Mouse (Mus musculus) ovary, postnatal 36 days (tissue): ENCODE data around the gene Wdr74.

Experiments used
- DNase-seq: peaks from one replicate; pipeline ENCODE4 v3.0.0; 2022; ENCODE audit warnings: low spot score, mixed read lengths

Wdr74 gene

DNA sequence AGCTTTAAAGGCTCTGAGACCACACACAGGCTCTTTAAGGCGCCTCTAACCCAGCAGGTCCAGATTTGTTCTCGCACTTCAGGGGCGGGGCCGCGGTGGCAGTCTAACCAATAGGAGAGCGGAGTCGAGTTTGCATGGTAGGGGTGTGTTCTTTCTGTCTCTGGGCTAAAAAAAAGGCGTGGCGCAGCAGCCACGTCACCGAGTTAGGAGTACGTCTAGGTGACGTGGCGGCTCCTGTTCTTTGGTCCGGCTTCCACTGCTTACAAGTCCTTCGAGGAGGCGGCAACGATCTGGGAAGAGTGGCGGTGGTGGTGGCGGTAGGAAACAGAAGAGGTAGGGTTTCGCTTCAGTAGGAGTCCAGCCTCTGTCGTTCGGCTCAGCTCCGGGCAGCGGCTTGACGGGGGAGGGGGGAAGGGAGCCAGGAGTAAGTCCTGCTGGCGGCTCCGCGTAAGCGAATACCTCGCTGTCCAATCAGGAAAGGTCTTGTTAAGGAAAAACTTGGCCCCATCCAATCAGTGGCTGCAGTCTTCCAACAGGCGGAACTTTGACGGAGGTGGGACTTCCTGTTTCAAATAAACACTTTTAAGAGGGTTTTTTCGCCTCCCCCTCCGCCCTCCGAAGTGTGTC, 5.7 kb downstream of the Wdr74 start, which contains the start of gene Stx5a:
TSS of gene Stx5a (plus strand) at position 171 of the 627 bp plus-strand sequence.
- peak; percentile 93 for DNase-seq

DNA sequence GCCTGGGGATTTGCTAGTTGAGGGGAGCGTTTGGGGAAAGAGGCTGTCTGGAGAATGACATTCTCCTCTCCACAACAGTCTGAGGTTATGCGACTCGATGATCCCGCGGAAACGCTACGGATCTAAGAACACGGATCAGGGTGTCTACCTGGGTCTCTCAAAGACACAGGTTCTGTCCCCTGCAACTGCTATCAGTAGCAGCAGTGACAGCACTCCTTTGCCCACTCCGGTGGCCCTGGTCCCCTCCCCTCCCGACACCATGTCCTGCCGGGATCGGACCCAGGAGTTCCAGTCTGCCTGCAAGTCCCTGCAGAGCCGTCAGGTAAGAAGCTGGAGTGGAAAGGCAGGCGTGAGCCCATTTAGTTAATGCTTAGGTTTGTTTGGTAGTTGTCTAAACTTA, 6.5 kb downstream of the Wdr74 start:
- DNase-seq: no peak

DNA sequence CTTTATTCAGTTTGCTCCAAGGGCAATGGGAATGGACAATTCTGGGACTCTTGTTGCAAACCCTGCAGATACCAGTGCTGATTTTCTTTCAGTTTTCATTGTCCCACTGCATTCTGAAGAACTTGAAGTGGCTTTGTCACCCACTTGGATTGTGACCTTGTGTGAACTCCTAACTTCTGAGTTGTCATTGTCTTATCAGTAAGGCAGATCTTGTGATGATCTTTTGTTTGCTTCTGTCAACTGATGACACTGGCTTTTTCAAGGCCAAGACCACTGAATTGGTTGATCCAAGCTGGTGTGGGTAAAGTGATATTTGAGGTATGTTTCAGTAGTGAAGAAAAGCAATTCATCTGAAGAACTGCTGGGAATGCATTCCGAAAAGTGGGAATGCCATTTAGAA, 9.8 kb downstream of the Wdr74 start:
- no peak for DNase-seq

DNA sequence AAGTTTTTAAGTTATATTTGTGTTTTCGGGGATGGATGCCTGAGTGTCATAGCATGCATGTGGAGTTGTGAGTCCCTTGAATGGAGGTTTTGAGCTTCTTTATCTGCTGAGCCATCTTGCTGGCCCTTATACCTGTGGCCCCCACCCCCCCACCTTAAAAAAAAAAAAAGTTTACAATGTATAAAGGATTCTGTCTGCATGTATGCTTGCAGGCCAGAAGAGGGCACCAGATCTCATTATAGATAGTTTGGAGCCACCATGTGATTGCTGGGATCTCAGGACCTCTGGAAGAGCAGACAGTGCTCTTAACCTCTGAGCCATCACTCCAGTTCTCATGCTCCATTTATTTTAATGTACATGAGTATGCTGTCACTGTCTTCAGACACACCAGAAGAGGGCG, 11.7 kb downstream of the Wdr74 start:
- no peak for DNase-seq

DNA sequence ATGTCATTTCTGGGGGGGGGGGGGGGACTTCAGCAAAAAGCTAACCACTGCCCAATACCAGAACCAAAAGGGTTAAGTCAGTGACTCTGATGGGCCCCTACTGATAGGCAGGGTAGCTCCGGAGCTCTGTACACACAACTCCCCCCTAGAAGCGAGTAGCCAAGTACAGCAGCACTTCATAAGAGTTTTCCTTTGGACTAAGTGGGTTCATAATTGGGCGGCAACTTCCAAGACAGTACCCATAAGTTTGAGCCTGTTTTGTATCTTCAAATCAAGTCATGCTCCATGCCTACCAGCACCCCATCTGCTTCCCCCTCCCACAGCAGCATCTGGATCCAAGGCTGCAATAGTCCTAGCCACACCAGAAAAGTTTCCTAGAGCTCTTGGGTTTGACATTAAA, 20.0 kb downstream of the Wdr74 start:
- no peak for DNase-seq

DNA sequence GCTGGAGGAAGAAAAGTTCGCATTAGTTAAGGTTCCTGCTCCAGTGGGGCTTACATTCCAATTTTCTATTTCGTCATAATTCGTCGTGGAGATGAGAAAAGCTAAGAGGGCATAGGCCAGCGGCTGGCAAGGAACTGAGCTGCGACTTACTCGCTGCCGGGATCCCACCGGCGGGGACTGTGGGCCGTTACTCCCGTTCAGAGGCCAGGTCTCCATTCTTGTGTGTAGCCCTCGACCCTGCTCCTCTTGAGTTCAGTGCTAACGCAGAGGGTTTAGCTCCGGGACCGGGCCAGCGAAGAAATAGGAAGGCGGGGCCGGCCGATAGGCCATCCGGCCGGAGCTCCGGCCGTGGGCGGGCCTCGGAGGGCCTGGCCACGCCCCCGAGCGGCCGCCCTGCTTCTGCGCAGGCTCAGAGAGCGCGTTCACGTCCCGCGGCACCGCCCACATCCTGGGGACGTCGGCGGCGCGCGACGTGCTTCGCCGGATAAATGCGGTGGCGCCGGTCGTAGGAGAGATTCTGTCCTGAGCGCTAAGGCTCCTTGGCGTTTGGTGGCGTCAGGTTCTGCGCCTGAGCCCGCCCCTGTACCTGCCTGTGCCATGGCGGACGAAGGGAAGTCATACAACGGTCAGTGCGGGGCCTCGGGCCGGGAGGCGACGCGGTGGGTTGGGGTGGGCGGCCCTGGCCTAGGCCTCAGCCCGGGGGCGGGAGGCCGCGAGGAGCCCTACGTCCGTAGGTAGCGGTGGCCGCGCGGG, 21.2 kb downstream of the Wdr74 start, which contains the start of gene Nxf1:
TSS of gene Nxf1 (plus strand) at position 439 of the 753 bp plus-strand sequence.
- peak; percentile 94 for DNase-seq

DNA sequence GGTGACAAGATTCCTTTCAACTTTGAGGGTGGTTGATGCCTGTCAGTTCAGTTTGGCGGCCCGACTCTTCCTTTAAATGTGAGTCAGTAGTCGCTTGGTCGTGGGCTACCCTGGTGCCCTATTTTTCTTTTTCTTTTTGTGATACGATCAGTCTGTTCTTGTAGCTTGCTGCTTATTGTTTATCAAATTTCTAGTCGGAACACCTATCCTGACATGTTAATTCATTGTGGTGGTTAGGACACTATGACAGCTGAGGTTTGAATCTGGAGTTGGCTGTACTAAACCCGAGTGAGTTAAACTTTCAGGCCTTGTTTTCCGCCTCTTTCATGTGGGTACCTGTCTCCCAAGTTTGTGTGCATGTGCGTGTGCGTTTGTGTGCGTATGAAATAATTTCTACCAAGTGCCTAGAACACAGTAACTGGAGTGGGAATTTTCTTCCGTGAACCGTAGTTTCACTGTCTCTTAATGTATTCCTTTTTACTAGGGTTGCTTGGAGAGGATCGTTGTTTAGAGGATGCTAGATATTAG, 21.9 kb downstream of the Wdr74 start:
- no peak for DNase-seq

DNA sequence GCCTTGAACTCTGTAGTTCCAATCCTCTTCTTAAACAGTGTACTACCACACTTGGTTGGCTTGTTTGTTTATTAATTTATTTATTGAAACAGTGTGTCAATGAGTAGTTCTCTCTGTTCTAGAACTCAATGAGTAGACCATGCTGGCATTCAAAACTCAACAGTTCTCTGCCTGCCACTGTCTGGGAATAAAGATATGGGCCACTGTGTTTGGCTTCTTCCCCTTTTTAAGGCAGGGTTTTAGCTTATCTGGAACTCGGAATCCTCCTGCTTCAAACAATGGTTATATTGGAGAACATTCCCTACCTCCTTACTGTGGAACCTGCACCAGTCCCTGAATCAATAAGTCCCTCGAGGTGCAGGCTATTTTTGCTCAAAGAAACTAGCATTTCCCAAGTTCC, 23.3 kb downstream of the Wdr74 start:
- DNase-seq: no peak

DNA sequence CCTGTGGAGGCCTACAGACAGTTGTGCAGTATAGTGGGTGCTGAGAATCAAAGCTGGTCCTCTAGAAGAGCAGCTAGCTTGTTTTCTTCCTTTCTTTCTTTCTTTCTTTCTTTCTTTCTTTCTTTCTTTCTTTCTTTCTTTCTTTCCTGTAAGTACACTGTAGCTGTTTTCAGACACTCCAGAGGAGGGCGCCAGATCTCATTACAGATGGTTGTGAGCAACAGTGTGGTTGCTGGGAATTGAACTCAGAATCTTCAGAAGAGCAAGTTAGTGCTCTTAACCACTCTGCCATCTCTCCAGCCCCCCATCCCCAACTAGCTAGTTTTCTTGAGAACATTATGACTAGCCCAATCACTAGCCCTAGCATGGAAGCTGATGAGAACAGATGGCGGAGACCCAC, 25.1 kb downstream of the Wdr74 start:
- DNase-seq: no peak

DNA sequence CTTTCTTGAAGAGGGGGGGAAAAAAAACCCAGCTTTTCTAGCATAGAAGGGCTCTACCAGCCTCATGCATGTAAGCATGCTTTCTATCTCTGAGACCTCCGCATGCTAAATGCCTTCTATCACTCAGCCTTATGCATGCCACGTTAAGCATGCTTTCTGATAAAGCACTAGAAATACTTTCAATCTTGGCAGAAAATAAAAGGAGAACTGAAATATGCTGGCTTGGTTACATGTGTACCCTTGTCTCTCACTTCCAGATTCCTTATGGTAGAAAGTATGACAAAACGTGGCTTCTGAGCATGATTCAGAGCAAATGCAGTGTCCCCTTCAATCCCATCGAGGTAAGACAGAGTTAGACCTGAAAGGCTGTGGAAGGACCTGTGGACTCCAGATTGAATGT, 27.6 kb downstream of the Wdr74 start:
- no peak for DNase-seq

DNA sequence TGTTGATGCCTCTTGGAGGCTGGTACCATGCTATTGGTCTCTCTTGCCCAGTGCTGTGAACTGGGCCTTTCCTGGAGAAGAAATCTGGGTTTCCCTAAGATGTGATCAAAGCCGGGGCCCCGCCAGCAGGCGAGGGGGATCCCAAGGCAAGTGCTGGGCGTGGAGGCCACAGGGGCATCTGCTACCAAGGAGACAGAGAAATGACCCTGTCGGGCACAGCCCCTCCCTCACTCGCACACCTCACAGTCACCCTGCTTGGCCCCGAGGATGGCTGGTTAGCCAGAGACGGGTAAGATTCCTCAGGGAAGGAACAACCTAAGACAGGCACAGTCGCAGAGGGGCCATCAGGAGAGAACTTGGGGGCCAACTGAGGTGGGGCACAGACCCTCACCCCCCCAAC, 29.9 kb downstream of the Wdr74 start:
- no peak for DNase-seq

DNA sequence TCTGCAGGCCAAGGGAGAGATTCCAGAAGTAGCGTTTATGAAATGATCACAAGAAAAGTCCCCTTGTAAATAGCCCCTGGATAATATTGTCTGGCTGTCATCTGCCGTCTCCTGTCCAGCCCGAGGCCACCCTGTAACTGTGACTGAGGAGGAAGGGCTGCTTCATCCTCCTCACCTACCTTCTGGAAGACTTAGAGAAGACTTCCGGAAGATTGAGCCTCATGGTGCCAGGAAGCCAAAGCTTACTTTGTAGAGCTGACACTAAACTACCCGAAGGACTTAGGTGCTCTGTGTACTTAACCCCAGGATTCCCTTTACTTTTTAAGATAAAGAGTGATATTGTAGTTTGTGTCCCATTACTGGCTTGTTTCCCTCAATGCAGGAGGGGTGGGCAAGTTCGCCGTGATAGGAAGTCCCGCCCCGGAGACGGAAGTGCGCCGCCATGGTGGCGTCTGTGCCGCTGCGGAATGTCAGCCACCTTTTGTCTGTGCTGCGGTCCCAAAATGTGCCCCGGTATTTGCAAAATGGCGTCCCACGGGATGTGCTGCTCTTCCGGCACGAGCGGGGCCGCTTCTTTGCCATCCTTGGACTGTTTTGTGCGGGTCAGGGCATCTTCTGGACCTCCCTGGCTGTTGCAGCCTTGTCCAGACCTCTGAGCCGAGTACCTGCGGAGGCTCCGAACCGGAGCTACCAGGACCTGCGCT, 35.1 kb downstream of the Wdr74 start, which contains the start of gene Tmem223:
TSS of gene Tmem223 (plus strand) at position 430 of the 704 bp plus-strand sequence.
- DNase-seq: peak; percentile 81

DNA sequence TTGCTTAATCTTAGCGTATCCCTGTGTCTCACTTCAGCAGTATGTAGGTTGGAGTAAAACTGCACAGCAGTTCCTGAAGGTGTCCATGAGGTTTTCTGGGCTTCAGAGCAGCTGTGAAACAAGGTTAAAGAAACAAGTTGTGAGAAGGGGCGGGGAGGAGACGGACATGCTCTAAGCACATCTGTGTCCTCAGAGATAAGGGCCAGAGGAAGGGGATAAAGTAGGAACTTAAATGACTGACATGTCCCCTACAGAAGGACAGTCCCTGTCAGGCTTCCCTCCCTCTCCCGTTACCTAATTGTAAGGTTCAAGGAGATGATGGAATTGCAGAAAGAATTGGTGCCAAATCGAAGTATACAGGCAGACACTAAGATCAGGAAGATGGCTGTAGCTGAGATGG, 37.4 kb downstream of the Wdr74 start:
- no peak for DNase-seq

DNA sequence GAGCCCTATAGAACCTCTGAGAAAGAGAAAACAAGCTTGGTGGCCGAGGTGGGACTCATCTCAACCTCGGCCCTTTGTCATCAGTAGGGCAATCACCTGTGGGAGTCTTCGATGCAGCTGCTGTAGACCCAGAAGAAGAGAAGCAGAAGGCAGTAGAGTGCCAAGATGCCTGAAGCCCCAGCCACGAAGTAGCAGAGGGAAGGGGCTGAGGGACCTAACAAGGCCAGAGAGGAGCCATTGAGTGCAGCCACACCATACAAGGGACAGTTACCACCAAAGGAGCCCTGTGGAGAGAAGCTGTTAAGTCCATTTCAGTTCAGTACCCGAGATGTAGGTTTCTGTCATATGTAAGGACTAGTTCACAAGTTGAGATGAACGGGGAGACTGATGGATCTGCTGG, 37.8 kb downstream of the Wdr74 start:
- no peak for DNase-seq

DNA sequence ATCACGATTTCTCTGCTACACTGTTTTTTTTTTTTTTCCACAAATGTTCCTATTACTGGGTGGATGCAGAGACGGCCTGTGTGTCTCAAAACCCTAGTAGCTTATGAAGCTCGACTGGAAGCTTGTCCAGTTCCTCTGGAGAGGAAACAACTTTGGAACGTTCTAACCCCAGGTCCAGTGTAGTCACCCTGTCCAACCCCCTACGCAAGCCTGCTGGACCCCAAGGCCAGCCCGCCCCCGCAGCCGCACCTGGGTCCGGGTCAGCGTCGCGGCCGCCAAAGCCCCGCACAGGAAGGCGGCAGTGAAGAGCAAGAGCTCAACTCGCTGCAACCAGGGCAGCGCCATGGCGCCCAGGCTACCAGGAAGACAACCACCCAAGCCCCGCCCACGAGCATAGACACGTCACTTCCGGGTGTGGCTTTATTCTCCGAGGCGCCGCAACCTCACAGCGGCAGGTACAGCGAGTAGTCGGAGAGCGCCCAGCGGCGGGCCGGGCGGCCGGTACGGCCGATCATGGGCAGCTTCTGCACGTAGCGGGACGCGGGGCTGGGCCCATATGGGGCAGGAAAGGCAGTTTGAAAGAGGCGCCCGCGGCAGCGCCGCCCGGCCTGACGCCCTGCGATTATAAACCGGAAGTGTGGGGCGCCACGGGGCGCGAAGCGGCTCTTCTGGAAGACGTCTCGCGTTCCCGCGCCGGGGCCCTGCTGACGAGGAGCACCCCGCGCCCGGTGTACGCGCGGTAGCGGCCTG, 38.6 kb downstream of the Wdr74 start, which contains the start of gene Tmem179b:
TSS of gene Tmem179b (minus strand) at position 382 of the 750 bp plus-strand sequence.
- DNase-seq: peak; percentile 96

DNA sequence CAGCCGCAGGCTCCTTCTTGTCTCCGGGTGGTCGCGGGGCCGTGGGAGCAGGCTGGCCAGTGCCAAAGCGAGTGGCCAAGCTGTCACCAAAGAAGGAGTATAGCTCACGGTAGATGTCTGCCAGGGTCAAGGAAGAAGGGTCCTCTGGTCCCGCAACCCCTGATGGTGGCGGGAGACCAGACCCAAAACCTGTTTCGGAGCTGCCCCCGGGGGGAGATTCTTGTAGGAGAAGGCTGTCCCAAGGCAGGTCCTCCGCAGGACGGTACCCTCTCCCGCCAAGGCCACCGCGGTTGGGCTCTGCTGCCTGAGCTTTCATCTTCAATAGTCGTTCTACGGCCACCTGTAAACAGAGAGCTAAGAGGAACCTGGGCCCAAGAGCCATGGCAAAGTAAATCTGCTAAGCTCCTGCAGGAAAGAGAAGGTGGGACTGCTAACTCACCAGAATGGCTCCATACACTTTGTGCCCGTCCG, 39.4 kb downstream of the Wdr74 start:
- DNase-seq: no peak

DNA sequence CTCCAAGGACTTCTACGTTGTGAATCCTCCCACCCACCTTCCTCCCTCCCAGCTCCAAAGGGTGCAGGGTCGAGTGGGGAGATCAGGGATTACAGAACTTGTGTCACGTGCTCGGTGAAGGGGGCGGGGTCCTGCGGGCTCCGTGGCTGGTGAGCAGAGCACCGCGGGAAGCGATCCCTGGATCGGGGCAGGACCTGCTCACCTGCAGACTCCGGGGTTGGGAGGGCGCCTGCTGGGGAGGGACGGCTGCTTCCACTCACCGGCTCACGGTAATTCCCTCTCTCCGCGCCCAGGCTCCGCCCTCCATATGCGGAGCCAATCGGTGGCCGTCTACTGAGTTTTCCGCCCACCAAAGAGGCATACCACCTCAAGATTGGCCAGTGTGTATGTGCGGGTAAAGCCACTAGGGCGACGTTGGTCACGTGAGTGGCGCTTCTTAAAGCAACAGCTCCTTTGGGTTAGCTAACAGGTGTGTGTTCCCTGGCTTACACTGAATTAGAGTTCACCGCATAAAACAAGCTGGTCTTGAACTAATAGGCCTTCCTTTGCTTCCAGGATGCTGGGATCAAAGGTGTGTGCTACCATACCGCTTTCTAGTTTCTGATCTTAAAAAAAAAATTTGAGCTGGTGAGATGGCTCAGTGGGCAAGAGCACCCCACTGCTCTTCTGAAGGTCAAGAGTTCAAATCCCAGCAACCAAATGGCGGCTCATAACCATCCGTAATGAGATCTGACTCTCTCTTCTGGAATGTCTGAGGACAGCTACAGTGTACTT, 50.6 kb downstream of the Wdr74 start, which contains the start of gene Taf6l:
TSS of gene Taf6l (minus strand) at position 410 of the 774 bp plus-strand sequence.
- DNase-seq: peak; percentile 86

DNA sequence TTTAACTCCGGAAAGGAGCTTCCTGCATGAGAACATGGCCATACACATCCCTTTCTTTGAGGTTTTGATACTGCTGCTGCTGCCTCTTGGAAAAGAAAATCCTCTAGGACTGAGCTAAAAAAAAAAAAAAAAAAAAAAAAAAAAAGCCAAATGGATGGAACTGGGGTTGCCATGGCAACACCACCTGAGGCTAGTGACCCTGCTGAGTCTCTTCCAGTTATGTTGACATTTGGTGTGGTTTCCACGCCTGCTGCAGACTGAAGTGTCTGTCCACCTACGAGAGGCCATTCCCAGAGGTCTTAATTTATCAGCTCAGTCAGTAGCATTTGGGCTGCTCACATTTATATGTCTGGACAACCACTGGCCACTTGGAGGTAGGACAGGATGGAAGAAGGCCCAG, 52.9 kb downstream of the Wdr74 start:
- no peak for DNase-seq

DNA sequence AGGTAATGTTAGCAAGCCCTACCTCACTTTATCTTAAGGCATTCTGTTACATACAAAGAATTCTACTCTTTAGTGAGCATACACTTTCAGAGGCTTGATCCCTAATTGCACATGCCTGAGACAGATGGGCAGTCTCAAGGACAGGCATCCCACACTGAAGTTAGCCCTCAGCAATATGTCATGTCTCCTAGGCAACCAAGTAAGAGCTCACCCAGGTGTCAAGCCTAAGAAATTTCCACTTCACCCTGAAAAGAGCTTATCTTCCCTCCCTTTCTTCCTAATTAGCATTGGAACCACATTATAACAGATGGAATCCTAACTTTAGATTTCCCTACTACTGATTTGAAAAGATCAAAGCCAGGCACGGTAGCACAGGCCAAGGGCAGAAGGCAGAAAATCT, 53.5 kb downstream of the Wdr74 start:
- no peak for DNase-seq

DNA sequence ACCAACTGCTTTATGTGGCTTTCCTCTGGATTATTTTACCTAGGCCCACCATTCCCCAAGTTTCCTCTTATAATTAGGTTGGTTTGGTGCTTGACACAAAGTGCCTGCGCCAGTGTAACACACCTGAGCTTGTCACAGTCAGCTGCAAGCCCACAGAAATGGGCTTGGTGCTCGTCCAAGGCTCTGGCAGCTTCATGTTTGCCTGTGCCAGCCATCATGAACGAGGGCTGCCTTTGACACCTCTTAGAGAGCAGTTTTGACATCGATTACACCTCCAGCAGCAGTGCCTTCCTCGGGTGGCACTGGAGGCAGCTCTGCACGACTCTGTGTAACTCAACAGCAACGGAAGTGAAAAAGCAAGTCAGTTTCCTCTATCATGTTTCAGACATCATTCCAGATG, 54.5 kb downstream of the Wdr74 start:
- DNase-seq: no peak
